Mouse (Mus musculus): Measurements from ENCODE around the gene Mre11a. TPM values are rescaled to one million over a fixed set of nuclear protein-coding genes. Genes with fewer than 3 reads are reported as not detected.

Gene Mre11a
- total and polyA plus RNA-seq, 3 experiments = 27.7 to 47.3 (median 45.7) TPM

DNA sequence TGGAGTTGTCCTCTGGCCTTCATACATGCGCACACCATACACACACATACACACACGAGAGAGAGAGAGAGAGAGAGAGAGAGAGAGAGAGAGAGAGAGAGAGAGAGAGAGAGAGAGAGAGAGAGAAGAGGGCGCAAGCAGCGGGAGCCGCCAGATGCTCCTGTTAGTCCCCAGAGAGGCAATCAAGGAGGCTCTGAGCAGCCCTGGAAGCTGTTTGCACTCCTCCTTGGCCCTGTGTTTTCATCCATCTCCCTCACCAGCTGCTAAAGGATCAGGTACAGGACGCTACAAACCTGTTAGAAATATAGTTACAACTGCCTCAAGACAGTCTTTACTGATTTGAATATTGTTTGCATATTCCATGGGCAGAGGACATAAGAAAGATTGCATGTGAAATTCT lies 14.6 kb upstream of the Mre11a start:
- Histone ChIP-seq H3K79me2 (replicated peaks; ENCODE audit: control insufficient read depth, extremely low read depth, insufficient read depth, poor library complexity, severe bottlenecking) (no peaks in the 10 kb centered on the region), H3K27me3 (replicated peaks) (no peaks in the 10 kb centered on the region), H3K36me3 (replicated peaks in 1 of 2; ENCODE audit: control insufficient read depth in 1 of 2, insufficient read depth in 1 of 2, low read length in 1 of 2) (no peaks in the 10 kb centered on the region), H3K4me3 (replicated peaks in 1 of 3; ENCODE audit: low read depth in 2 of 3, low read length in 2 of 3, poor library complexity in 1 of 3) (no peak overlapping the region), H3K9me3 (replicated peaks; ENCODE audit: low read length) (no peaks in the 10 kb centered on the region), H3K27ac (ENCODE audit: insufficient read depth, low read depth) (no peak overlapping the region), H3K9ac (ENCODE audit: insufficient read depth, low read depth) (no peak overlapping the region), H3K4me2 (ENCODE audit: insufficient read depth, low read depth, poor library complexity, severe bottlenecking) (no peak overlapping the region; the same call in 1 of the 2 replicates), H3K4me1 (ENCODE audit: control insufficient read depth in 1 of 2, insufficient read depth in 2 of 2) (peaks cover 0 to 9% of the 10 kb centered on the region in 2 experiments; a peak in 2 of 4 replicates)
- DNase-seq (ENCODE audit: extremely low read depth) = no peak
- in situ Hi-C loops (cut with MboI; ENCODE audit: low pct_ligation_motif_present, low pct_unique_long_range_greater_than_20kb, low sequenced_read_pairs) (no loop called here), dilution Hi-C loops (cut with MboI; ENCODE audit: extremely low pct_ligation_motif_present, extremely low pct_unique_long_range_greater_than_20kb, low sequenced_read_pairs) (no loop called here)
- no peak for TF ChIP-seq NRF1 (IDR thresholded peaks at IDR 0.05; ENCODE audit: low read depth, low read length)
- TF ChIP-seq ZNF384 (IDR thresholded peaks at IDR 0.05; ENCODE audit: low read depth, low read length) = no peak
- no peak for TF ChIP-seq ELF1 (IDR thresholded peaks at IDR 0.05; ENCODE audit: low read depth, low read length)
- TF ChIP-seq RCOR1 (conservative IDR thresholded peaks at IDR 0.05; ENCODE audit: low read depth, low read length) = no peak
- TF ChIP-seq ZC3H11A (IDR thresholded peaks at IDR 0.05; ENCODE audit: low read depth, low read length) = no peak
- TF ChIP-seq NELFE (IDR thresholded peaks at IDR 0.05; ENCODE audit: low read depth, low read length) = no peak
- TF ChIP-seq ETS1 (conservative IDR thresholded peaks at IDR 0.05; ENCODE audit: low read depth, low read length) = no peak

DNA sequence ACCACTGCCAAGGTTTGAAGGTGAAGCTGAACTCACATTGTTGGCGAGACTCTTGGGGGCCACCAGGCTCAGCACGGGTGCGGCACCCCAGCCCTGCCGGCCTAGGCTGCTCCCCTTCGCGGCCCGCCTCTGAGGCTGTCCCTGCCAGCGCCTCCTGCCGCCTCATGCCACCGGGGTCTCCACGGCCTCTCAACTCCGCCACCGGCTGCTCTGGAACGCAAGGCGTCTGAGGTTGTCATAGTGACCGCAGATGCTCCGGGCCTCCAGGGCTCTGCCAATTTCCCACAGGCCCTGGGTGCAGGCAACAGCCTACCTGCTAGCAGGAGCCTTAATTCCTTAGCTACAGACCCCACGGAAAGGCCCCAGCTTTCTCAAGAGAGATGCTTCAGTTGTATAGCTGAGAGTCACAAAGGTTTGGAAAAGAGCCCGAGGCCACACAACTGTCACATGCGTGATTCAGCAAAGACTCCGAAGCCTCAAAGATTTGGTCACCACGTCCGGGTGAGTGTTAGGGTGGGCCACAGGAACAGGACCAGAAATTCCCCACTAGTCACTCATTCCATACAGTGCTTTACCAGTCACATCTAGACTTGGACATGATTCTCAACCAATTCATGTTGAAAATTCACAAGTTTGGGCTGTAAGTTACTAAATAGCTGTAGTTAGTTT lies 13.5 kb upstream of the Mre11a start, which contains the start of gene 1700012B09Rik:
Gene 1700012B09Rik, minus strand, starts transcription at position 228 of the 669 bp plus-strand sequence.
- dilution Hi-C loops (cut with MboI; ENCODE audit: extremely low pct_ligation_motif_present, extremely low pct_unique_long_range_greater_than_20kb, low sequenced_read_pairs) (no loop called here), in situ Hi-C loops (cut with MboI; ENCODE audit: low pct_ligation_motif_present, low pct_unique_long_range_greater_than_20kb, low sequenced_read_pairs) (no loop called here)
- DNase-seq (ENCODE audit: extremely low read depth) = no peak
- Histone ChIP-seq H3K9me3 (replicated peaks; ENCODE audit: low read length) (no peaks in the 10 kb centered on the region), H3K79me2 (replicated peaks; ENCODE audit: control insufficient read depth, extremely low read depth, insufficient read depth, poor library complexity, severe bottlenecking) (no peaks in the 10 kb centered on the region), H3K36me3 (replicated peaks in 1 of 2; ENCODE audit: control insufficient read depth in 1 of 2, insufficient read depth in 1 of 2, low read length in 1 of 2) (no peaks in the 10 kb centered on the region), H3K27me3 (replicated peaks) (no peaks in the 10 kb centered on the region), H3K27ac (ENCODE audit: insufficient read depth, low read depth) (no peak within 1 kb of the TSS), H3K4me3 (replicated peaks in 1 of 3; ENCODE audit: low read depth in 2 of 3, low read length in 2 of 3, poor library complexity in 1 of 3) (no peak within 1 kb of the TSS), H3K4me2 (ENCODE audit: insufficient read depth, low read depth, poor library complexity, severe bottlenecking) (no peak within 1 kb of the TSS), H3K4me1 (ENCODE audit: control insufficient read depth in 1 of 2, insufficient read depth in 2 of 2) (peaks cover 0 to 9% of the 10 kb centered on the region in 2 experiments; a peak in 2 of 4 replicates), H3K9ac (ENCODE audit: insufficient read depth, low read depth) (no peak within 1 kb of the TSS)
- TF ChIP-seq MAX (IDR thresholded peaks at IDR 0.05; ENCODE audit: low read length) = no peak
- TF ChIP-seq MEF2A (IDR thresholded peaks at IDR 0.05; ENCODE audit: borderline replicate concordance, low read depth, low read length) = no peak
- no peak for TF ChIP-seq USF1 (IDR thresholded peaks at IDR 0.05; ENCODE audit: low read depth, low read length)
- no peak for TF ChIP-seq JUND (conservative IDR thresholded peaks at IDR 0.05; ENCODE audit: low read depth, low read length)
- TF ChIP-seq CHD2 (IDR thresholded peaks at IDR 0.05; ENCODE audit: low read length) = no peak
- no peak for TF ChIP-seq UBTF (IDR thresholded peaks at IDR 0.05; ENCODE audit: low read depth, low read length)
- TF ChIP-seq RCOR1 (conservative IDR thresholded peaks at IDR 0.05; ENCODE audit: low read depth, low read length) = no peak
- no peak for TF ChIP-seq JUN (IDR thresholded peaks at IDR 0.05; ENCODE audit: insufficient read depth, low read depth, low read length)
- TF ChIP-seq SIN3A (IDR thresholded peaks at IDR 0.05; ENCODE audit: low read length) = no peak
- no peak for TF ChIP-seq USF2 (conservative IDR thresholded peaks at IDR 0.05; ENCODE audit: low read depth, low read length)
- TF ChIP-seq ZC3H11A (IDR thresholded peaks at IDR 0.05; ENCODE audit: low read depth, low read length) = no peak
- no peak for TF ChIP-seq TBP (conservative IDR thresholded peaks at IDR 0.05; ENCODE audit: low read depth, low read length)
- no peak for TF ChIP-seq MYC (IDR thresholded peaks at IDR 0.05; ENCODE audit: low read depth, low read length)
- TF ChIP-seq MAZ (IDR thresholded peaks at IDR 0.05; ENCODE audit: low read depth, low read length) = no peak
- TF ChIP-seq KAT2A (IDR thresholded peaks at IDR 0.05; ENCODE audit: insufficient replicate concordance, low read length) = no peak
- TF ChIP-seq MXI1 (IDR thresholded peaks at IDR 0.05; ENCODE audit: low read depth, low read length) = no peak
- TF ChIP-seq POLR2A (IDR thresholded peaks at IDR 0.05; ENCODE audit: low read depth, low read length) = no peak

All from CH12.LX (cell line).